Mouse (Mus musculus) mesoderm, embryonic 11.5 days (tissue): ENCODE results near the gene Sergef.

Experiments used
- DNase-seq: peaks from one replicate; pipeline ENCODE4 v3.0.0-alpha.2; 2012; ENCODE audit warnings: low read depth, low spot score

Gene Sergef

GRCm38 (mm10) chr7:46616429-46617005, 23.1 kb downstream of the Sergef start:
- no peak for DNase-seq

DNA sequence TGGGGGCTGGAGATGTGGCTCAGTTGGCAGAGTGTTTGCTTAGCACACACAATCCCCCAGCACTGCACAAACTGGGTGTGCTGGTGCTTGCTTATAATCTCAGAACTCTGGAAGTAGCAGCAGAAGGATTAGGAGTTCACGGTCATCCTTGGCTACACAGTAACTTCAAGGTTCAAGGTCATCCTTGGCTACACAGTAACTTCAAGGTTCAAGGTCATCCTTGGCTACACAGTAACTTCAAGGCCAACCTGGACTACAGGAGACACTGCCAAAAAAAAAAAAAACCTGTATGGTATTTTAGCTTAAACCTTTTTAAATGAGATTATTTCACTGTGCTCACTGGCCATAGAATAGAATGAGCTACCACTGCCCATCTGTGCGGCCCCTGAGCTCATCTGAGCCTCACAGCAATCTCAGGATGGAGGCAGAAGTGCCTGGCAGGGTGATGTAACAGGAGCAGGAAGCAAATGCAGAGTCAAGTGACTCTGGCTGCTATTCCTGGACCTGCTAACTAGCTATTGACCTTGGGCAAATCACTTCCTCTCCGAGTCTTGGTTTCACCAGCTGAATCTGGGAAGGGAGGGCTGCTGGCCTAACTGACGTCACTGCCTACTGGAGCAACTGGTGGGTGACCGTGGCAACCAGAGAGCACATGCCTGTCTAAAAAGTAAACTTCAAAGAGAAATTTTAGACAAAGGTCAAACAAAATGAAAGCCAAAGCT, 24.2 kb downstream of the Sergef start:
- DNase-seq, result no peak

GRCm38 (mm10) chr7:46614263-46614662, 25.3 kb downstream of the Sergef start:
- DNase-seq, result no peak

- no peak for DNase-seq
Measured at GRCm38 (mm10) chr7:46613091-46613490, 26.5 kb downstream of the Sergef start.

DNA sequence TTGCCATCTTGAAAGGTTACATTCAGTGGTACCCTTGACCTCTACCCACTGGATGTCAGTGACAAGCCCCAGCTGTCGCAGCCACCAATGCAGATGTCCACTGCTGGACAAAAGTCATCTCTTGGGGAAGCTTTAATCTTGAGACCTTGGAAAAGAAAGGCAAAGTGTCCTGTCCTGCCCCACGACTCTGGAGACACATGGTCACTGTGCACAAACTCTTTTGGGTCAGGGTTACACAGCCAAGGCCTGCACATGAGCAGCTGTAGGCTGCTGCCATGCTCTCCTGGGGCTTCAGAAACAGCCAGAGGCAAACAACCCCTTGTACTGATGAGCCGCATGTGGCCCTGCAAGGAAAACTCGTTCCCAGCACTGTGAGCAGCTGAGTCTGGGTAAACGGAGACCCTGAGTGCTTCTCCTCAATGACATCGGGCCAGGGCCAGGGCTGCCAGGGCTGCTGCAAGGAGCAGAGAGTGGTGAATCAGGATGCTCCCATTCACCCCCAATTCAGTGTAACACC, 27.1 kb downstream of the Sergef start:
- DNase-seq, result no peak

GRCm38 (mm10) chr7:46611970-46612369, 27.6 kb downstream of the Sergef start:
- DNase-seq, result no peak

GRCm38 (mm10) chr7:46609317-46609716, 30.3 kb downstream of the Sergef start:
- DNase-seq, result no peak

DNA sequence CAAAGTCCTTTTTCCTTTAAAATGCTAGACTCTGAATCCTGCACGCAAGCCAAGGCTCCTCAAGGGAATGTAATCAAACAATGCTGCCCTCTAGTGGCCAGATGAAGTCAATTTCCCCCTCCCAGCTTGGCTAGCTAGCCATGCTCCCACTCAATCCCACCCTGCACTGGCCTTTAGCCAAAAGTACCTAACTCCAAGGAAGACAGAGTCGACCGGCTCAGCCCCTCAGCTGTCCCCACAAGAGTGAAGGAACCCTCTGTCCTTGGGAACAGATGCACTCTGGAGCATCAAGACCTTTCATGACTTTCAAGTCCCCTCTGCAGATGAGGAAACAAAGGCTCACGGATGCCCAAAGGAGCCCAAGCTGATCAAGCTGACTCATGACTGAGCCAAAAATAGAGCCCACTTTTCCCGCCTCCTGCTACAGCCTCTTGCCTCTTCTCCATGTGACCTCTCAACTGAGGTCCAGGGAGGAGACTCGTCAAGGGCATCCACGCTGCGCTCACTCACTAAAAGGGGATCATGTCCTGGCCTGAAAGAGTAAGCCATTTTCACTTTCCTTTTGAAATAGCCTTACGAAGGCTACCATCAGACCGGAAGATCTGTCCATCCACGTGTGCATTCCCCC, 32.1 kb downstream of the Sergef start:
- peak; percentile 85 for DNase-seq

- no peak for DNase-seq
Measured at GRCm38 (mm10) chr7:46607031-46607426, 32.6 kb downstream of the Sergef start.

DNA sequence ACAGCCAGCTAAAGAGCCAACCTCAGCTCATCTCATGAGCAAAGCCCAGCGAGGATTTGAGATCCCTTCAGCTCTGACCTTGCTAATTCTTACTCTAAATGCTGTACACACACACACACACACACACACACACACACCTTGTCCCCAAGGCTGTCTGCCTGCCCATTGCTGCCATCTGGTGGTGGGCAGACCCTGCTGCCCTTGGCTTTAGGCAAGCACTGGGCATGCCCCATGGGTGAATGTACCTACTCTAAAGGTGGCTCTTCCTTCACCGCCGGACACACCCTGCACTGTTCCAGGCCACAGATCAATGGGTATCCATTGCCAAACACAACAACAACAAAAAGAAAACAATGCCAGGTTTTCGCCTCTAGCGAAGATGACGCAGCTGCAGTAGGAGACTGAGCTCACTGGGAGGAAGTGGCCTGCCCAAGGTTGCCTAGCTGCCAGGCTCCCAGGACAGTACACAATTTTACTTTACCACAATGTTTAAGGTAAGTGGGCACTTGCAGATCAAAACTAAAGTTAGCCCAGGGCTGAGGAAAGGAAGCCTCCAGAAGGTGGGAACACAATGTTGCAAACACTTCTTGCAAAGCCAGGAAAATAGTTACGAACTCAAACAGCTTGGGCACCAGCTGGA, 33.1 kb downstream of the Sergef start:
- peak; percentile 71 for DNase-seq

- DNase-seq, result no peak
Measured at GRCm38 (mm10) chr7:46603051-46603450, 36.6 kb downstream of the Sergef start.

DNA sequence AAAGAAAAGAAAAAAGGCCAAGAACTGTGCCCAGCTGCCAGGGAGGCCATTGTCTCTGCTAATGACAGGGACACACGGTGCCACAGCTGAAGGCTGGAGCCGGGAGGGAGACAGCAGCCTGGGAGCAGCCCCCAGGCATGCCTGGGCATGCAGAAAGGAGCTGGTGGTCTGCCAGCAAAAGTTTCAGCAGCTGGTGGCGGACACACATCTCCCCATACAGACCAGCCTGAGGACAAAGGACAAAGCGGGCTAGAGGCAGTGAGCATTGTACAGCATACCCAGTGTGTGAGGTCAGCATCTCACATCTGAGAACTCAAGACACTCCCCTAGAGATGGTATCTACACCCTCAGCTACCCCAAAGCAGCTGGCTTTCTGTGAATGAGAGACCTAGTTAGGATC, 37.5 kb downstream of the Sergef start:
- DNase-seq, result peak; percentile 28

DNA sequence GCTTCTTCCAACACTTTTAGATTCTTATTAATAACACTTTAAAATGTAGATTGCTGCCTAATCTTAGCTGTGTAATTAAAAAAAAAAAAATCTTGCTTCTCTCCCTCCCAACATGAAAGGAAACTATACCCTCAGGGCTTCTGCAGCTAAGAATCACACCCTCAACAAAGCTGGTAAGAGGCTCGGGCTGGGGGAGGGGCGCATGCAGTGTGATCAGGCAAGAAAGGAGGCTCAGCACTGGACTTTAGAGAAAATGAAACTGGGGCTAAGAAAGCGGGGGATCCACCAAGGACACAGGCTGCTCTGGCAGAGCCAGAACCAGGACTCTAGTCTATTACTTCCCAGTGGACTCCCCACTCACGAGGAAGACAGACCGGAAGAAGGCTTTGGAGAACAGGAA, 38.5 kb downstream of the Sergef start:
- DNase-seq, result no peak

GRCm38 (mm10) chr7:46597006-46597405, 42.6 kb downstream of the Sergef start:
- DNase-seq, result no peak

DNA sequence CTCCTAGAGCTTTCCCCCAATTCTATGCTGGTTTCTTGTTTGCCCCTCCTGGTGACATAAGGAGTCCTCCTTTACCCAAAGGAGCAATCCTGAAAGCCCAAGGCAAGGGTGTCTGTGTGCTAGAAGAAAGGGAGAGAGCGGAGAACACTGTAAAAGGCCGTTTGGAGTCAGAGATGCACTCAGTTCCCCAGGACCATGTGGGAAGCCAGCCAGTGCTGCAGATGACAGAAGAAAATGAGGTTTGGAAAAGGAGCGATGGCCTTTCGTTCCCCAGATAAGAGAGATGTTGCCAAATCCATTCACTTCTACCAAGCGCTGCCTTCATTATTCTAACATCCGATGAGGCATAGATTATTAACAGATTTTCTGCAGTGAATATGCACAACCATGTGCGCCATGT, 48.1 kb downstream of the Sergef start:
- no peak for DNase-seq

- no peak for DNase-seq
Measured at GRCm38 (mm10) chr7:46589181-46589580, 50.4 kb downstream of the Sergef start.

DNA sequence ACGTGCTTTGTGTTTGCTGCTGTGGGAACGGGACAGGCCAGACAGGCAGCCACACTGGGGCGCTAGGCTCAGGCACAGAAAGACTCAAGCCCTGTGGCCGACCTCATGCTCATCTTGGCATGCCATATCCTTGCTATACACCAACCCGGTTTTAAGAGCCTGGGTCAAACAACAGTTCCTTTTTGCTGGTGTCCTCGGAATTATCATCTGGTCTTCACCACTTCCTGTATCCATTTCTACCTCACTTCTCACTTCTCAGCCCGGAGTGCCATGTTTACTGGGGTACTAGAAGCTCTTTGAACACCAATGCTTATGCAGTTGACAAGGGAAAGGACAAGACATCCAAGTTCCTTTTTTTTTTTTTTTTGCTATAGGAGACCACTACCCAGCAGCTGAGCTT, 51.6 kb downstream of the Sergef start:
- no peak for DNase-seq

GRCm38 (mm10) chr7:46587466-46587865, 52.1 kb downstream of the Sergef start:
- DNase-seq, result no peak

- DNase-seq, result no peak
Measured at GRCm38 (mm10) chr7:46586621-46587216, 52.9 kb downstream of the Sergef start.

- DNase-seq, result no peak
Measured at GRCm38 (mm10) chr7:46582750-46583149, 56.9 kb downstream of the Sergef start.

GRCm38 (mm10) chr7:46581358-46581930, 58.2 kb downstream of the Sergef start:
- no peak for DNase-seq

- no peak for DNase-seq
Measured at GRCm38 (mm10) chr7:46578091-46578490, 61.5 kb downstream of the Sergef start.
